Mouse (Mus musculus): ENCODE data around the gene Rasgrp1. TPM values are rescaled to one million over a fixed set of nuclear protein-coding genes. Genes with fewer than 3 reads are reported as not detected.

Rasgrp1 gene
- total RNA-seq, 2 experiments from 2014 or later, result 390 to 415 TPM

DNA sequence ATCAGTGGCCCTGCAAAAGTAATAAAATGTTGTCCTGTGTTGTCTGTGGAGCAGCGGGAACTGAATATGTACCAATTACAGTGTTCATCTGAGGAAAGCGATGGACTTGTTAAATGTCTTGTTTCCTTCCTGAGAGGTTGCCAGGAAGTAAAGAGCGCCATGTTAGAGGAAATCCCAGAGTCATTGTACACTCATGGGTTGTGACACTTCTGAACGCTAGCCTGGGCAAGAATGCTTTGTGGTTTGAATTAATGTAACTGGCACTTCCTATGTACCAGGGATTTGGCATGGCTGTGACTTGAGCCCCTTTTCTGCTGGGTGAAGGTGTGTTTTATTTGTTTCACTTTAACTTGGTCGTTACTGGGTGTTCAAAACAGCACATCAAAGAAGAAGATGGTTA, 80.6 kb downstream of the Rasgrp1 start:
- DNase-seq (ENCODE audit: low spot score in 2 of 2), result no peak
- Histone ChIP-seq H3K27ac (no peak overlapping the region), H3K4me3 (no peak overlapping the region)

DNA sequence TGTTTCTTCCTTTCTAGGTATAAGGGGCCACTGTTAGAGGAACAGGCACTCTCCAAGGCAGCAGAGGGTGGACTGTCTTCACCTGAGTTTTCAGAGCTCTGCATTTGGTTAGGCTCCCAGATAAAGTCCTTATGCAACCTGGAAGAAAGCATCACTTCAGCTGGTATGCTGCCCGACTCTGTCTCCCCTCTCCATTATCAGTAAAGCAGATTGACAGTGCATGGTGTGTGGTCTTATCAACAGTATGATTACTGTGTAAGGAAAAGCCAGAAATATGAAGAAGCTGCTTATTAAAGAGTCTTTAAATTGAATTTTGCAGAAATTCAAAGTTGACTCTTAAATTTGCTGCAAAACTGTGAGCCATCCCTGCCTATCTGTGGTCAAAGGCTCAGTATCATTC, 85.2 kb downstream of the Rasgrp1 start:
- DNase-seq (ENCODE audit: low spot score in 2 of 2), result no peak
- Histone ChIP-seq H3K4me3 (no peak overlapping the region), H3K27ac (no peak overlapping the region)
- no peak for TF ChIP-seq CTCF (conservative IDR thresholded peaks at IDR 0.05)

More for the DNA sequence above, 80.6 kb downstream of the Rasgrp1 start:
- no peak for TF ChIP-seq CTCF (conservative IDR thresholded peaks at IDR 0.05)

DNA sequence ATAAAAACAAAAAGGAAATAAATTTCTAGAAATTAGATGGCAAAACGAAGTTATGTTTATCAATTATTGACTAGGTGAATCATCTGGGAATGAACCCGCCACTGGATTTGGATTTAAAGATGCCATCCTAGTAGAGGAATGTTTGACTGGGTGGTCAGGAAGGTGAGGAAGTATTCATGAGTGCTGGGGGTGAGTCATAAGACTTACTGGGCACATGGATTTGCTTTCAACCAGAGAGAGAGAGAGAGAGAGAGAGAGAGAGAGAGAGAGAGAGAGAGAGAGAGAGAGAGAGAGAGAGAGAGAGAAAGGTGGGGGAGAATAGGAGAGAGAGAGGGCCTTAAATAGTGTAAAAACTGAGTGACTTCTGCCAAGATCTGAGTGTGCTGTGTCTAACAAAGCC, 87.4 kb downstream of the Rasgrp1 start:
- no peak for DNase-seq (ENCODE audit: low spot score in 2 of 2)
- H3K4me3 ChIP-seq, result no peak overlapping the region
- TF ChIP-seq CTCF (conservative IDR thresholded peaks at IDR 0.05), result no peak
- H3K27ac ChIP-seq, result no peak overlapping the region

DNA sequence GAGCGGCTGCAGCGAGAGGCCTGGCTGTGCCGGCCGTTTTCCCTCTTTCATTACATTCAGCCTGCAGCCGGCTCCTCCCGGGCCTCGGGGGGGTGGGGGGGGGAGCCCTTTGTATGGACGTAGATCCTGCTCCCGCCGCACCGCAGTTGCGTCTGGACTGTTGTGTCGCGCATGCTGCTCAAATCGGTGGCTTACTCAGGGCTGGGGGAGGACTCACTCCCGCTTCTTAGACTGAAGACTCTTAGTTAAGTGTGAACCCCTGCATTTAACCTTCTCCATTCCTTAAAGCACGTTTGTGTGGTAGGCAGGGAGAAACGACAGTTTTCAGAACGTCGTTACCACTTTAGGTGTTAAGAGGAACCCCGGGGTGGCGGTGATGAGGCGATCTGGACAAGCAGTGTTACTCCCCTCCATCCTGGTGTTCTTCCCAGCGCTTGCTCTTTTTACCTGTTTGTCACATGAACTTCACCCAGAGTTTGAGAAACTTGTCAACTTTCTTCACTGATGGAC, 92.7 kb downstream of the Rasgrp1 start:
- H3K27ac ChIP-seq, result peak overlapping the region; percentile 89
- no peak for TF ChIP-seq CTCF (conservative IDR thresholded peaks at IDR 0.05)
- peak overlapping the region; percentile 85 for H3K4me3 ChIP-seq
- peak in 1 of 2 experiments; percentile 17 for DNase-seq (ENCODE audit: low spot score in 2 of 2)

DNA sequence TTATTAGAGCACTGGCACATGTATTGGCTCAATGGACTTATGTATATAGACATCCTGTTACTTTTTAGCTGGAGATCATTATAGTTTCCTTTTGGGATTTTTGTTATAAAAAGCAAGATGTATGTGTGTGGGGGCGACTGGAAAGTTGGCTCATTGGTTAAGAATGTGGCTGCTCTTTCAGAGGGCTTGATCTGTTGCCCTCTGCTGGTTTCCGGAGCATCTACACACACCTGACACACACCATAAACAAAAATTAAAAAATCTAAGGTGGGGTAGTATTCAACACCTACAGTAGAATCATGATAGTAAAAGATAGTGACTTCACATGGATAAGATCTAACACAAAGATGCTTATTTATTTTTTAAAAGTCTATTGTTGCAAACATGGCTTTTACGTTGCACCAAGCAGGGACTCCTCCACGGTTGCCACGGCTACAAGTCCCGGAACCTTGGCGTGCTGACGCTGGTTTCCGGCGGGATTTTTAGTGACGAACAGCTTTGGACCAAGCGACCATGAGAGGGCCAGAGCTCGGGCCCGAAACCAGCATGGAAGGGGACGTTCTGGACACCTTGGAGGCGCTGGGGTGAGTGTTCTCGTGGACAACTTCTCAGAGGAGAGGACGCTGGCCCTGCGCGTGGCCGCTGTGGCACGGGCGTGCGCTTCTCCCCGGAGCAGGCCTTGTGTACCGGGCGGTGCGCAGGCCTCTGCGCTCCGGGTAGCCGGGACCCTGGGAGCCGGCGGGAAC, 93.4 kb downstream of the Rasgrp1 start, which contains the start of gene Fam98b:
Gene Fam98b, plus strand, starts transcription at position 485 of the 746 bp plus-strand sequence.
- TF ChIP-seq CTCF (conservative IDR thresholded peaks at IDR 0.05), result peak; percentile 85
- peak; percentile 89 to 95 for DNase-seq (ENCODE audit: low spot score in 2 of 2)
- peak within 1 kb of the TSS; percentile 85 for H3K4me3 ChIP-seq
- H3K27ac ChIP-seq, result peak within 1 kb of the TSS; percentile 89

DNA sequence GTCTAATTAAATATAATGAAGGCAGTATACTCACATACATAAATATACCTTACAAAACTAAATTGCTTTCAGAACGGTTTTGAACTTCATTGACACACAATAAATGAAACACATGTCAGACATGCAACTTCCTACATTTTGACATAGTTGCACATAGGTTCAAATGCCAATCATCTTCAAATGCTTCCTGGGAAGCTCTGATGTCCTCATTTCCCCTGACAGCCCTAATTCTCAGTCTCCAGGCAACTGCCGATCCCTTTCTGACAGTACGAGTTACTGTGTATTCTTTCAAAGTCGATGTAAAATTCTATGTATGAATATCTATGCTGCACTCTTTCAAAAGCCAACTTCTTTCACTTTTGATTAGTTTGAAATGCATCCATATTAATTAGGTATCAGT, 100.8 kb downstream of the Rasgrp1 start:
- no peak for DNase-seq (ENCODE audit: low spot score in 2 of 2)
- no peak for TF ChIP-seq CTCF (conservative IDR thresholded peaks at IDR 0.05)

DNA sequence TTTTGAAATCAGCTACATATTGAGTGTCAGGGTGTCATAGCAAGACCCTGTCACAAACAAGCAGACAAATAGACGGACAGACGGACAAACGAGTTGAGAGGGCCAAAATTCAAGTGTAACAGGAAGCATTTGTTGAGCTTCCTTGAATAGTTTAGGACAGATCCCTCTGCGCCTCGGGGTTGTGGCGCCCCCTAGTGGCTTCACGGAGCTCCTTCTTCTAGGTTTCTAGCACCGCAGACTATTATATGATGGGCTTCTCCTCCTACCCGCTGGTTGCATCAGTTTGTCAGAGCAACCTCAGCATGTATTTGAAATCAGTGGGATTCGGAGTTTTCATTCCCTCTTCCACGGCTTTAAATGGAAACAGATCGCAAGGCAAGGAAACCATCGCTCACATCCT, 111.5 kb downstream of the Rasgrp1 start:
- H3K27ac ChIP-seq, result no peak overlapping the region
- TF ChIP-seq CTCF (conservative IDR thresholded peaks at IDR 0.05), result peak; percentile 99
- DNase-seq (ENCODE audit: low spot score in 2 of 2), result peak; percentile 88 to 93
- H3K4me3 ChIP-seq, result peak overlapping the region; percentile 27; the same call in 1 of the 2 replicates

More for the DNA sequence above, 100.8 kb downstream of the Rasgrp1 start:
- Histone ChIP-seq H3K4me3 (no peak overlapping the region), H3K27ac (no peak overlapping the region)

DNA sequence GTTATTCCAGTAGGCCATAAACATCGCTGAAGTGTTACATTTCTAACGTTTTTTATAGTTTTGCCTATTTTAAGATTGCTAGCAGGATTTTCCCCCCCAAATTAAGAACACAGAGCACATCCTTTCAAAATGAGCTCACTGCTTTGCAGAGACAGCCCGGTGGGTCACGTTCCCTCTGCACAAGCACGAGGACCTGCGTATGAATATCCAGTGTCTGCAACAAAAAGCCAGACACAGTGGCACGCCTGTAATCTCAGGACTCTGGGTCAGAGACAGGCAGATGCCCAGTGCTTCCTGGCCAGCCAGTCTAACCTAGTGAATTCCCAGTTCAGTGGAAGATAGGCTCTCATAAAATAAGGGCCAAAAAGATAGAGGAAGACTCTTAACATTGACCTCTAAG, 112.5 kb downstream of the Rasgrp1 start:
- TF ChIP-seq CTCF (conservative IDR thresholded peaks at IDR 0.05), result no peak
- no peak for DNase-seq (ENCODE audit: low spot score in 2 of 2)
- H3K4me3 ChIP-seq, result no peak overlapping the region

More for the DNA sequence above, 112.5 kb downstream of the Rasgrp1 start:
- no peak overlapping the region for H3K27ac ChIP-seq

Other genes with a start within 250 kb of the Rasgrp1 start
- gene Spred1, start 221.6 kb downstream of the Rasgrp1 start, total RNA-seq (2021), result 10 to 100 TPM; 97.0 to 97.4 TPM
- 10 to 100 TPM; 49.6 to 51.9 TPM for gene Fam98b, start 93.3 kb downstream of the Rasgrp1 start, total RNA-seq (2021)